Mouse (Mus musculus): Measurements from ENCODE around the gene Ksr1. TPM values are rescaled to one million over a fixed set of nuclear protein-coding genes. Genes with fewer than 3 reads are reported as not detected.

Gene Ksr1
- polyA plus RNA-seq, 1 experiment from 2014 or later: 5.7 TPM

- no peak overlapping the region for H3K4me3 ChIP-seq (ENCODE audit: low read depth, low read length)
- H3K9ac ChIP-seq (ENCODE audit: low read length): no peak overlapping the region
- H3K4me2 ChIP-seq (ENCODE audit: low read depth): no peak overlapping the region
- no peak overlapping the region for H3K27ac ChIP-seq (ENCODE audit: low read depth, low read length)
- no peak for ATAC-seq (ENCODE audit: insufficient read depth, low FRiP score, low TSS enrichment)
- no peaks in the 10 kb centered on the region for H3K9me3 ChIP-seq (ENCODE audit: control insufficient read depth, low read length)
- H3K4me1 ChIP-seq (ENCODE audit: control insufficient read depth, insufficient read depth, low read length): peaks cover 8% of the 10 kb centered on the region; the same call in 1 of the 2 replicates
- no peaks in the 10 kb centered on the region for H3K36me3 ChIP-seq (ENCODE audit: control insufficient read depth, insufficient read depth, low read length)
- WGBS: over 99% methylated on average over 13 of the region's 13 CpGs
- no peaks in the 10 kb centered on the region for H3K27me3 ChIP-seq (ENCODE audit: control insufficient read depth, insufficient read depth, low read length)
- DNase-seq (ENCODE audit: low spot score): no peak
Observed at GRCm38 (mm10) chr11:79135105-79135503, 11.1 kb downstream of the Ksr1 start.

- Histone ChIP-seq H3K9ac (ENCODE audit: low read length) (no peak overlapping the region), H3K9me3 (ENCODE audit: control insufficient read depth, low read length) (no peaks in the 10 kb centered on the region), H3K36me3 (ENCODE audit: control insufficient read depth, insufficient read depth, low read length) (no peaks in the 10 kb centered on the region), H3K4me3 (ENCODE audit: low read depth, low read length) (no peak overlapping the region), H3K27me3 (ENCODE audit: control insufficient read depth, insufficient read depth, low read length) (no peaks in the 10 kb centered on the region), H3K4me1 (ENCODE audit: control insufficient read depth, insufficient read depth, low read length) (peaks cover 8% of the 10 kb centered on the region; the same call in 1 of the 2 replicates), H3K4me2 (ENCODE audit: low read depth) (no peak overlapping the region), H3K27ac (ENCODE audit: low read depth, low read length) (no peak overlapping the region)
- WGBS: 82% methylated on average over 13 of the region's 13 CpGs
- ATAC-seq (ENCODE audit: insufficient read depth, low FRiP score, low TSS enrichment): no peak
- DNase-seq (ENCODE audit: low spot score): no peak
Observed at GRCm38 (mm10) chr11:79134416-79135104, 11.6 kb downstream of the Ksr1 start.

GRCm38 (mm10) chr11:79133961-79134360 is 12.2 kb downstream of the Ksr1 start:
- Histone ChIP-seq H3K27ac (ENCODE audit: low read depth, low read length) (no peak overlapping the region), H3K4me3 (ENCODE audit: low read depth, low read length) (no peak overlapping the region), H3K27me3 (ENCODE audit: control insufficient read depth, insufficient read depth, low read length) (no peaks in the 10 kb centered on the region), H3K36me3 (ENCODE audit: control insufficient read depth, insufficient read depth, low read length) (no peaks in the 10 kb centered on the region), H3K4me2 (ENCODE audit: low read depth) (no peak overlapping the region), H3K4me1 (ENCODE audit: control insufficient read depth, insufficient read depth, low read length) (peaks cover 8% of the 10 kb centered on the region; the same call in 1 of the 2 replicates), H3K9me3 (ENCODE audit: control insufficient read depth, low read length) (no peaks in the 10 kb centered on the region), H3K9ac (ENCODE audit: low read length) (no peak overlapping the region)
- WGBS: 87% methylated on average over 9 of the region's 9 CpGs
- DNase-seq (ENCODE audit: low spot score) (no peak), ATAC-seq (ENCODE audit: insufficient read depth, low FRiP score, low TSS enrichment) (no peak)

GRCm38 (mm10) chr11:79133051-79133450 is 13.2 kb downstream of the Ksr1 start:
- WGBS: 87% methylated on average over 5 of the region's 5 CpGs
- Histone ChIP-seq H3K4me2 (ENCODE audit: low read depth) (no peak overlapping the region), H3K4me3 (ENCODE audit: low read depth, low read length) (no peak overlapping the region), H3K9me3 (ENCODE audit: control insufficient read depth, low read length) (no peaks in the 10 kb centered on the region), H3K27ac (ENCODE audit: low read depth, low read length) (no peak overlapping the region), H3K36me3 (ENCODE audit: control insufficient read depth, insufficient read depth, low read length) (no peaks in the 10 kb centered on the region), H3K4me1 (ENCODE audit: control insufficient read depth, insufficient read depth, low read length) (peaks cover 8% of the 10 kb centered on the region; the same call in 1 of the 2 replicates), H3K27me3 (ENCODE audit: control insufficient read depth, insufficient read depth, low read length) (no peaks in the 10 kb centered on the region), H3K9ac (ENCODE audit: low read length) (no peak overlapping the region)
- ATAC-seq (ENCODE audit: insufficient read depth, low FRiP score, low TSS enrichment) (no peak), DNase-seq (ENCODE audit: low spot score) (no peak)

GRCm38 (mm10) chr11:79131949-79132411 is 14.2 kb downstream of the Ksr1 start:
- Histone ChIP-seq H3K4me3 (ENCODE audit: low read depth, low read length) (no peak overlapping the region), H3K9me3 (ENCODE audit: control insufficient read depth, low read length) (no peaks in the 10 kb centered on the region), H3K9ac (ENCODE audit: low read length) (no peak overlapping the region), H3K36me3 (ENCODE audit: control insufficient read depth, insufficient read depth, low read length) (no peaks in the 10 kb centered on the region), H3K27ac (ENCODE audit: low read depth, low read length) (no peak overlapping the region), H3K4me2 (ENCODE audit: low read depth) (no peak overlapping the region), H3K4me1 (ENCODE audit: control insufficient read depth, insufficient read depth, low read length) (peaks cover 8% of the 10 kb centered on the region; the same call in 1 of the 2 replicates), H3K27me3 (ENCODE audit: control insufficient read depth, insufficient read depth, low read length) (no peaks in the 10 kb centered on the region)
- DNase-seq (ENCODE audit: low spot score): no peak
- WGBS: 70% methylated on average over 9 of the region's 9 CpGs
- ATAC-seq (ENCODE audit: insufficient read depth, low FRiP score, low TSS enrichment): no peak

GRCm38 (mm10) chr11:79129388-79130356 is 16.5 kb downstream of the Ksr1 start:
- Histone ChIP-seq H3K27me3 (ENCODE audit: control insufficient read depth, insufficient read depth, low read length) (no peaks in the 10 kb centered on the region), H3K27ac (ENCODE audit: low read depth, low read length) (no peak overlapping the region), H3K4me3 (ENCODE audit: low read depth, low read length) (no peak overlapping the region), H3K4me2 (ENCODE audit: low read depth) (no peak overlapping the region), H3K4me1 (ENCODE audit: control insufficient read depth, insufficient read depth, low read length) (no peaks in the 10 kb centered on the region), H3K9ac (ENCODE audit: low read length) (no peak overlapping the region), H3K36me3 (ENCODE audit: control insufficient read depth, insufficient read depth, low read length) (no peaks in the 10 kb centered on the region), H3K9me3 (ENCODE audit: control insufficient read depth, low read length) (no peaks in the 10 kb centered on the region)
- DNase-seq (ENCODE audit: low spot score) (no peak), ATAC-seq (ENCODE audit: insufficient read depth, low FRiP score, low TSS enrichment) (no peak)
- WGBS: 86% methylated on average over 13 of the region's 13 CpGs

GRCm38 (mm10) chr11:79128233-79128632 is 18.0 kb downstream of the Ksr1 start:
- H3K9me3 ChIP-seq (ENCODE audit: control insufficient read depth, low read length): no peaks in the 10 kb centered on the region
- no peak overlapping the region for H3K4me2 ChIP-seq (ENCODE audit: low read depth)
- no peaks in the 10 kb centered on the region for H3K27me3 ChIP-seq (ENCODE audit: control insufficient read depth, insufficient read depth, low read length)
- no peaks in the 10 kb centered on the region for H3K36me3 ChIP-seq (ENCODE audit: control insufficient read depth, insufficient read depth, low read length)
- DNase-seq (ENCODE audit: low spot score): no peak
- H3K27ac ChIP-seq (ENCODE audit: low read depth, low read length): no peak overlapping the region
- no peaks in the 10 kb centered on the region for H3K4me1 ChIP-seq (ENCODE audit: control insufficient read depth, insufficient read depth, low read length)
- H3K9ac ChIP-seq (ENCODE audit: low read length): no peak overlapping the region
- ATAC-seq (ENCODE audit: insufficient read depth, low FRiP score, low TSS enrichment): no peak
- 95% methylated on average over 7 of the region's 7 CpGs for WGBS
- H3K4me3 ChIP-seq (ENCODE audit: low read depth, low read length): no peak overlapping the region

GRCm38 (mm10) chr11:79126963-79127362 is 19.2 kb downstream of the Ksr1 start:
- 83% methylated on average over 3 of the region's 3 CpGs for WGBS
- H3K36me3 ChIP-seq (ENCODE audit: control insufficient read depth, insufficient read depth, low read length): no peaks in the 10 kb centered on the region
- no peak for DNase-seq (ENCODE audit: low spot score)
- ATAC-seq (ENCODE audit: insufficient read depth, low FRiP score, low TSS enrichment): no peak
- no peak overlapping the region for H3K4me2 ChIP-seq (ENCODE audit: low read depth)
- no peaks in the 10 kb centered on the region for H3K27me3 ChIP-seq (ENCODE audit: control insufficient read depth, insufficient read depth, low read length)
- no peak overlapping the region for H3K9ac ChIP-seq (ENCODE audit: low read length)
- H3K9me3 ChIP-seq (ENCODE audit: control insufficient read depth, low read length): no peaks in the 10 kb centered on the region
- no peak overlapping the region for H3K27ac ChIP-seq (ENCODE audit: low read depth, low read length)
- H3K4me1 ChIP-seq (ENCODE audit: control insufficient read depth, insufficient read depth, low read length): no peaks in the 10 kb centered on the region
- H3K4me3 ChIP-seq (ENCODE audit: low read depth, low read length): no peak overlapping the region

Data from neural tube, embryonic 11.5 days (tissue).